Mouse (Mus musculus) neural tube, embryonic 12.5 days (tissue): ENCODE measurements around the gene Synj2. TPM values are rescaled to one million over a fixed set of nuclear protein-coding genes. Genes with fewer than 3 reads are reported as not detected.

Experiments
- ATAC-seq: fragments of 200-750 bp; cut with Nextera tagmentation; 2 replicates; pipeline ENCODE4 v1.8.0; 2017; ENCODE audit warnings: low read depth, mild to moderate bottlenecking, moderate TSS enrichment, moderate library complexity; ENCODE audit not compliant: low FRiP score
- H3K27ac ChIP-seq: fragments of 300-500 bp; sonication (generic); 2 replicates; pipeline ENCODE4 v1.5.1; 2016
- H3K27me3 ChIP-seq: fragments of 300-500 bp; sonication (generic); replicated peaks from 2 replicates; pipeline ENCODE4 v1.6.1; 2016; ENCODE audit warnings: mild to moderate bottlenecking
- H3K36me3 ChIP-seq: fragments of 300-500 bp; sonication (generic); 2 replicates; pipeline ENCODE4 v1.6.1; 2016; ENCODE audit warnings: mild to moderate bottlenecking
- H3K4me1 ChIP-seq: fragments of 300-500 bp; sonication (generic); 2 replicates; pipeline ENCODE4 v1.6.1; 2016
- H3K4me2 ChIP-seq: fragments of 300-500 bp; sonication (generic); replicated peaks from 2 replicates; pipeline ENCODE4 v1.6.1; 2016; ENCODE audit warnings: mild to moderate bottlenecking
- H3K4me3 ChIP-seq: fragments of 300-500 bp; sonication (generic); 2 replicates; pipeline ENCODE4 v1.5.1; 2016
- H3K9ac ChIP-seq: fragments of 300-500 bp; sonication (generic); 2 replicates; pipeline ENCODE4 v1.6.1; 2016; ENCODE audit warnings: mild to moderate bottlenecking
- H3K9me3 ChIP-seq: fragments of 300-500 bp; sonication (generic); 2 replicates; pipeline ENCODE4 v1.6.1; 2016; ENCODE audit warnings: mild to moderate bottlenecking
- WGBS: fragments of 180-500 bp; shearing (Covaris S2); methylation state at CpG from one replicate; pipeline ENCODE4 v1.1.7; 2016; 5-methylcytosine and 5-hydroxymethylcytosine counted together
- polyA plus RNA-seq: library from polyadenylated mRNA; unstranded; fragments of >200 nt; fragmentation: Nextera tagmentation; extraction: Ambion mirVana; gene quantifications from 2 replicates; pipeline ENCODE4 v1.2.1, GENCODE M21; 2016

Gene Synj2
- polyA plus RNA-seq, result 1.8 and 2.9 TPM in 2 replicates

- peak within 1 kb of the TSS; percentile 78 for H3K4me2 ChIP-seq
- H3K9ac ChIP-seq, result peak within 1 kb of the TSS; percentile 59
- H3K27ac ChIP-seq, result no peak within 1 kb of the TSS
- peak within 1 kb of the TSS; percentile 51 for H3K4me3 ChIP-seq
- H3K4me1 ChIP-seq, result peaks cover 7% of the 10 kb centered on the region
- WGBS, result 1% methylated on average over 40 of the region's 52 CpGs
- no peaks in the 10 kb centered on the region for H3K36me3 ChIP-seq
- no peaks in the 10 kb centered on the region for H3K9me3 ChIP-seq
- peaks cover 26% of the 10 kb centered on the region for H3K27me3 ChIP-seq
- peak; percentile 74 for ATAC-seq
Observed at GRCm38 (mm10) chr17:5941230-5942043, at the start of gene Synj2. Synj2 (plus strand) TSS chr17:5941280.

DNA sequence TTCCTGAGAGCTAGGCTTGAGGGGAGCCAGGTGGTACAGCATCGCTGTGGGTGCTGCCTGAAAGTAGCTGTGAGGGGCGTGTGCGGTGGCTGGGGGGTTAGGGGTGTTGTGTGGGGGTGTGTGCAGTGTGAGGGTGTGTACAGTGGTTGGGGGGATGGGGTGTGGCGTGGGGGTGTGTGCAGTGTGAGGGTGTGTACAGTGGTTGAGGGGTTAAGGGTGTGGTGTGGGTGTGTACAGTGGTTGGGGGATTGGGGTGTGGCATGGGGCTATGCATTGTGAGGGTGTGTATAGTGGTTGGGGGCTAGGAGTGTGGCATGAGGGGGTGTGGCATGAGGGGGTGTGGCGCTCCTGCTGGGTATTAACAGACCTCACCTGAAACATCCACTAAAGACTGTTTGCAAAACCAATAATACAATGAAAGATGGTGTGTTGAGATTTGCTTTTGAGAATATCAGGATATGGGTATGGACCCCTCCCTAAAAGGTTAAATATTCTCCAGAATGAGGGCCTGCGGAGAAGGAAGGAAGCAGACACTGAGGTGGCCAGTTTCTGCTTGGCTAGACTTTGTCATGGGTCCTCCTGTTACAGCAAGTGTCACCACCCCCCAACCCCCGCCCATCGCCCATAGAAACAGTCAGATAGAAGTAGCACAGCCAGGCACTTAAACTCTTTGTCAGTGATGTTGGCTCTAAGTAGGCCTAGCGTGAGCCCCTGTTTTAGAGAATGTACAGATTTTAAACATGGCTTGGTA lies 49.0 kb upstream of the Synj2 start:
- WGBS, result 88% methylated on average over 9 of the region's 9 CpGs
- no peak overlapping the region for H3K27ac ChIP-seq
- no peak for ATAC-seq

DNA sequence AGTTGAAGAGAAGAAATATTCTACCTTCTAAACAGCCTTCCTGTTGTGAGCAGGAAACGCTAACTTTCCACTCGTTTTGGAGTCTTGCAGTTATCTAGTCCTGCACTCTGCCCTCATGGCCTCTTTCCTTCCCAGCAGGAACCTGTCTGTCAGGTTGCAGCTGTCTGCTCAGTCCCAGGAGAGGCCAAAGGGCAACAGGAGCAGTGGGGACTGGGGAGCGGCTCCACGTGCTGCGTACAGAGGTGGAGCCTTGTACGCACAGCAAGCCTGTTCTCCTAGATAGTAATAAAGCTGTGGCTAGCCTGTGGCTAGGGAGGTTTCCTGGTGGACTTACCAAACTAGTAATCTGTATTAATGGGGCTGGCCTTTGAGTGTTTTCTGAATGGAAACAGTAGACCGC lies 48.0 kb upstream of the Synj2 start:
- H3K36me3 ChIP-seq, result no peaks in the 10 kb centered on the region
- no peak overlapping the region for H3K4me2 ChIP-seq
- WGBS, result 19% methylated on average over 7 of the region's 7 CpGs
- no peak for ATAC-seq
- no peak overlapping the region for H3K9ac ChIP-seq
- no peak overlapping the region for H3K27ac ChIP-seq
- peaks cover 5% of the 10 kb centered on the region; the same call in 1 of the 2 replicates for H3K4me1 ChIP-seq
- H3K27me3 ChIP-seq, result no peaks in the 10 kb centered on the region
- no peak overlapping the region for H3K4me3 ChIP-seq
- H3K9me3 ChIP-seq, result no peaks in the 10 kb centered on the region

More for the DNA sequence above, 49.0 kb upstream of the Synj2 start:
- Histone ChIP-seq H3K4me1 (peaks cover 8% of the 10 kb centered on the region), H3K4me3 (no peak overlapping the region), H3K9ac (no peak overlapping the region), H3K36me3 (no peaks in the 10 kb centered on the region), H3K9me3 (no peaks in the 10 kb centered on the region), H3K4me2 (no peak overlapping the region), H3K27me3 (no peaks in the 10 kb centered on the region)

GRCm38 (mm10) chr17:5893574-5894148 lies 47.4 kb upstream of the Synj2 start:
- Histone ChIP-seq H3K27me3 (no peaks in the 10 kb centered on the region), H3K4me3 (no peak overlapping the region), H3K4me1 (peaks cover 5% of the 10 kb centered on the region; the same call in 1 of the 2 replicates), H3K9me3 (no peaks in the 10 kb centered on the region), H3K4me2 (no peak overlapping the region), H3K36me3 (no peaks in the 10 kb centered on the region), H3K9ac (no peak overlapping the region), H3K27ac (no peak overlapping the region)
- WGBS, result 75% methylated on average over 7 of the region's 7 CpGs
- no peak for ATAC-seq

GRCm38 (mm10) chr17:5896066-5896465 lies 45.0 kb upstream of the Synj2 start:
- 73% methylated on average over 4 of the region's 4 CpGs for WGBS
- no peak for ATAC-seq
- Histone ChIP-seq H3K27ac (no peak overlapping the region), H3K36me3 (no peaks in the 10 kb centered on the region), H3K4me2 (no peak overlapping the region), H3K9me3 (no peaks in the 10 kb centered on the region), H3K27me3 (no peaks in the 10 kb centered on the region), H3K4me1 (peaks cover 5% of the 10 kb centered on the region; the same call in 1 of the 2 replicates), H3K4me3 (no peak overlapping the region), H3K9ac (no peak overlapping the region)

DNA sequence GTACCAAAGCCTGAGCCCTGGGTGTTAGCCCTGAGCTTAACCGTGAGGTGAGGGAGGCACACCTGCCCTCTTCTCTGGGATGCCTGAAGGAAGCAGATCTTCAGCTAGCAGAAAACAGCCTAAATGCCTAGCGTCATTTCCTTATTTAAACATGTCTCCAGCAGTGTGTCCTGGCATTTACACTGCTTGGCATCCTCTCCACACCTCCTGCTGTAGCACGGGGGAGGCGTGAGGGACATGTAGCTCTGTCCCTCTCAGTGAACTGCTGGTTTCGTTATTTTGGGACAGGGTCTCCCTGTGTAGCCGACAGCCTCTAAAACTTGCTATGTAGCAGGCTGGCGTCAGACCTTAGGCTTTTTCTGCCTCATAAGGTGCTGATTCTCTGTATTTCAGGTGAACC lies 44.5 kb upstream of the Synj2 start:
- WGBS, result 91% methylated on average over 7 of the region's 7 CpGs
- H3K9ac ChIP-seq, result no peak overlapping the region

DNA sequence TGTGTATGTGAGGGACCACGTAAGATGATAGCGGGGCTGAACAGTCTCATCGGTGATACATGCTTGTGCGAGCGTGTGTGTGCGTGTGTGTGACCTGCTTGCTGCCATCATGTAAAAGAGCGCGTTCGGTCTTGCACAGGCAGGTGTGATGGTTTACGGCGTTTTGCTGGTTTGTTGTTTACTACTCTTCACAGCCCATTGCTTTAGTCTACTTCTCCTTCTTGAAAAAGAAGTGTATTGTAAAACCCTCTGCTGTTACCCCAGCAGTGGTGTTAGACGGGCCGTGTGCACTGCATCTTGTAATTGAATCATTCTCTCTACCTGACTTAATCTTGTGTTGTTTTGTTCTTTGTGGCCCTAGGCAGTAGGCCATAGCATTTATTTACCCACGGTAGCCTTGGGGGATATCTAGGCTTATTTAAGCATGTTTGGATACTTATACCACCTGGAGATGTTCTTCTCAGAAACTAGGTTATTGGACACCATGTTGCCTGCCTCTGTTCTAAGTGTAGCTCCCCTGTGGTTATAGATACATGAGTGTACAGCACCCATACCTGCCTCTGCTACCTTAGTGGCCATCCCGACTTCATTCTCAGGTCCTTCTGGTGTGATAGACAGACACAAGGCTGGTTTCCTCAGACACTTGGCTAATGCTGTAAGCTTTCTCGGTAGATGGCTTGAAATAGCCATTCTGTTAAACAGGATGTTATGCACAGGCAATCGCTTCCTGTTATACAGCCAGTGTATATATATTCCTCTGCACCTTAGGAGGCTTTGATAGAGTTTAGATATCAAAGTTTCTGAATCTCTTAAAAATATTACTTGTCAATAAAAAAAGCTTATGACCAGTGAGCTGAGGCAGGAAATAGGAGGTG lies 43.5 kb upstream of the Synj2 start:
- no peaks in the 10 kb centered on the region for H3K27me3 ChIP-seq
- H3K36me3 ChIP-seq, result peaks cover 7% of the 10 kb centered on the region; the same call in 1 of the 2 replicates
- no peaks in the 10 kb centered on the region for H3K9me3 ChIP-seq
- H3K4me2 ChIP-seq, result no peak overlapping the region
- no peak for ATAC-seq
- peaks cover 5% of the 10 kb centered on the region; the same call in 1 of the 2 replicates for H3K4me1 ChIP-seq
- no peak overlapping the region for H3K9ac ChIP-seq
- WGBS, result 94% methylated on average over 17 of the region's 17 CpGs
- H3K27ac ChIP-seq, result no peak overlapping the region
- no peak overlapping the region for H3K4me3 ChIP-seq

More for the DNA sequence above, 44.5 kb upstream of the Synj2 start:
- Histone ChIP-seq H3K27ac (no peak overlapping the region), H3K4me2 (no peak overlapping the region), H3K4me1 (peaks cover 5% of the 10 kb centered on the region; the same call in 1 of the 2 replicates), H3K9me3 (no peaks in the 10 kb centered on the region), H3K36me3 (no peaks in the 10 kb centered on the region), H3K27me3 (no peaks in the 10 kb centered on the region), H3K4me3 (no peak overlapping the region)
- ATAC-seq, result no peak

- H3K4me2 ChIP-seq, result no peak overlapping the region
- no peaks in the 10 kb centered on the region for H3K4me1 ChIP-seq
- no peaks in the 10 kb centered on the region for H3K9me3 ChIP-seq
- 88% methylated on average over 6 of the region's 6 CpGs for WGBS
- H3K36me3 ChIP-seq, result peaks cover 10% of the 10 kb centered on the region
- no peak overlapping the region for H3K4me3 ChIP-seq
- no peak overlapping the region for H3K9ac ChIP-seq
- no peak for ATAC-seq
- H3K27ac ChIP-seq, result no peak overlapping the region
- no peaks in the 10 kb centered on the region for H3K27me3 ChIP-seq
Observed at GRCm38 (mm10) chr17:5899251-5899650, 41.8 kb upstream of the Synj2 start.

DNA sequence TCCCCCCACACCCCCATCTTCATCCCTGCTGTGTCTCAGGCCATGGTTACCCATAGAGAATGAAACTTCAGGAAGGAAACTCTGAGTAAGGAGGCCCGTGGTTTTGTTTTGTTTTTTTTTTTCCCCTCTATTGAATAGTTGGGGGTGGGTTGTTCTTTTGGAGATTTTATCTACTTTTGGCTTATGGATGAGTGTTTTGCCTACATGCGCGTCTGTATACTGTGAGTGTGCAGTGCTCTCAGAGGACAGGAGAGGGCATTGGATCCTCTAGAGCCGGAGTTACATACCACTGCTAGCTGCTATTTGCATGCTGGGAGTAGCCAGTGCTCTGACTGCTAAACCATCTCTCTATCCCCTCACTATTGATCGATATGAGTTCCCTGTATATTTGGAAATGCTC lies 39.7 kb upstream of the Synj2 start:
- Histone ChIP-seq H3K9me3 (no peaks in the 10 kb centered on the region), H3K27me3 (no peaks in the 10 kb centered on the region), H3K36me3 (peaks cover 13% of the 10 kb centered on the region), H3K4me1 (no peaks in the 10 kb centered on the region), H3K4me2 (no peak overlapping the region), H3K9ac (no peak overlapping the region), H3K4me3 (no peak overlapping the region), H3K27ac (no peak overlapping the region)
- WGBS, result 89% methylated on average over 5 of the region's 5 CpGs
- no peak for ATAC-seq

DNA sequence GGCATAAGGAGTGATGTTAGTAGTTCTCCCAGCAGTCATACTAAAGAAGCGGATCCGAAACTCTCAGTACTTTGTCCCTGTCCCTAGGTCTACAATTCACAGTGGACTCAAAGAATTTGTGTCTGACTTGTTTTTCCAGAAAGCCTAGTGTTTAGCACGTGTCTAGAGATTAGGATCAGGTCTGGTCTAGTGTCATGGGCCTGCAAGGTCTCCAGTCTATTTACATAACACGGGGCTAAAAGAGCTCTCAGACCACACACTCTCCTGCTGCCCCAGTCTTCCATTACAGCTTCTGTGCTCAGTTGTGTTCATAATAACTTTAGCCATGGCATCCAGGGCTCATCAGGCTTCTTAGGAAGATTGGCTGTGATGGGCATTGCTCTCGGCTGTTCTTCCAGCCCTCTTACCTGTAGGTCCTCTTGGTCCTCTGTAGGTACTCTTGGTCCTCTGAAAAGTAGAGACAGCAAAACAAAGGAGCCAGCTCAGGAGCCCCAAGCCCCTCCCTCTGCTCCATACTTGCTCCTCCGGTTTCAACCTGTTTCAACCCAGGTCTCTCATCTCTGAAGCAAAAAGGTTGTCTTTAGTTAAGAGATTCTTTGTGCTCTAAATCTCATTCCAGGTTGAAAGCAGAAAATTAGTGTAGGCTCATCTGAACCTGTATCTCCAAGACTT lies 37.3 kb upstream of the Synj2 start:
- no peaks in the 10 kb centered on the region for H3K27me3 ChIP-seq
- peaks cover 15% of the 10 kb centered on the region for H3K36me3 ChIP-seq
- H3K9ac ChIP-seq, result no peak overlapping the region
- no peaks in the 10 kb centered on the region for H3K4me1 ChIP-seq
- H3K4me3 ChIP-seq, result no peak overlapping the region
- no peak for ATAC-seq
- H3K9me3 ChIP-seq, result no peaks in the 10 kb centered on the region
- 88% methylated on average over 6 of the region's 6 CpGs for WGBS
- H3K27ac ChIP-seq, result no peak overlapping the region
- no peak overlapping the region for H3K4me2 ChIP-seq

GRCm38 (mm10) chr17:5909681-5910080 lies 31.4 kb upstream of the Synj2 start:
- Histone ChIP-seq H3K27ac (no peak overlapping the region), H3K9ac (no peak overlapping the region), H3K4me3 (no peak overlapping the region), H3K4me1 (no peaks in the 10 kb centered on the region), H3K27me3 (no peaks in the 10 kb centered on the region), H3K9me3 (no peaks in the 10 kb centered on the region), H3K4me2 (no peak overlapping the region), H3K36me3 (peaks cover 9% of the 10 kb centered on the region)
- no peak for ATAC-seq
- WGBS, result 87% methylated on average over 4 of the region's 4 CpGs
